Mouse (Mus musculus): ENCODE results near the gene Rrbp1. TPM values are rescaled to one million over a fixed set of nuclear protein-coding genes. Genes with fewer than 3 reads are reported as not detected.

Gene Rrbp1
- total RNA-seq (2021), result 10 to 100 TPM; 74.5 to 76.6 TPM
- long read RNA-seq, experiment 1, full-length matches to known transcripts, result 5 of 28 reads
- long read RNA-seq, experiment 1, partial matches to known transcripts, result 20 of 28 reads
- long read RNA-seq, experiment 1, other reads (novel, unspliced or antisense), result 3 of 28 reads
- long read RNA-seq, experiment 2, full-length matches to known transcripts, result 5 of 22 reads
- long read RNA-seq, experiment 2, partial matches to known transcripts, result 14 of 22 reads
- long read RNA-seq, experiment 2, other reads (novel, unspliced or antisense), result 3 of 22 reads

GRCm38 (mm10) chr2:144011080-144011551 is at the start of gene Rrbp1:
Gene Rrbp1 (minus strand): TSS chr2:144011263.
- peak; percentile 99 to 100 for DNase-seq (ENCODE audit: low spot score in 2 of 2)
- intact Hi-C loops (cut with DNase I), result loop anchor here (10.0 kb wide), 1 partner anchor 204 kb away; no protein-coding TSS in a partner anchor

DNA sequence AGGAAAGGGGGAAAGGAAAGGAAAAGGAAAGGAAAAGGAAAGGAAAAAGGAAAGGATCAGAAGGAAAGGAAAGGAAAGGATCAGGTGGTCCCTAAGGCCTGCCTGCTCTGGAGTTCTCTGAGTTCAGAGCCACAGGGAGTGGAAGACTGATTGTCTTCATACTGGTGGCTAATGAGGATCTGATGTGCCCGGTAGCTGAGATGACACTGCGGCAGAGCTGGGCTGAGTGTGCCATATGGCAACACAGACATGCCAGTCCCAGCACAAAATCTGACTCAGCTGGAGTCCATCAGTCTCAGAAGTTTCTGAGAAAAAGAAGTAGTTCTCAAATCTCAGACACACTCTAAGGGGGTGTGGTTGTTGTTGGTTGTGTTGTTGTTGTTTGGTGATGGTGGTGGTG is 46.7 kb upstream of the Rrbp1 start:
- DNase-seq (ENCODE audit: low spot score in 2 of 2), result no peak
- intact Hi-C loops (cut with DNase I), result no loop called here

- intact Hi-C loops (cut with DNase I), result no loop called here
- peak; percentile 63 to 66 for DNase-seq (ENCODE audit: low spot score in 2 of 2)
Measured at GRCm38 (mm10) chr2:144052410-144053065, 41.5 kb upstream of the Rrbp1 start.

- intact Hi-C loops (cut with DNase I), result no loop called here
Measured at GRCm38 (mm10) chr2:144050861-144051260, 39.8 kb upstream of the Rrbp1 start.

GRCm38 (mm10) chr2:144050146-144050680 is 39.1 kb upstream of the Rrbp1 start:
- no peak for DNase-seq (ENCODE audit: low spot score in 2 of 2)
- intact Hi-C loops (cut with DNase I), result no loop called here

More at GRCm38 (mm10) chr2:144050861-144051260, 39.8 kb upstream of the Rrbp1 start:
- DNase-seq (ENCODE audit: low spot score in 2 of 2), result no peak

DNA sequence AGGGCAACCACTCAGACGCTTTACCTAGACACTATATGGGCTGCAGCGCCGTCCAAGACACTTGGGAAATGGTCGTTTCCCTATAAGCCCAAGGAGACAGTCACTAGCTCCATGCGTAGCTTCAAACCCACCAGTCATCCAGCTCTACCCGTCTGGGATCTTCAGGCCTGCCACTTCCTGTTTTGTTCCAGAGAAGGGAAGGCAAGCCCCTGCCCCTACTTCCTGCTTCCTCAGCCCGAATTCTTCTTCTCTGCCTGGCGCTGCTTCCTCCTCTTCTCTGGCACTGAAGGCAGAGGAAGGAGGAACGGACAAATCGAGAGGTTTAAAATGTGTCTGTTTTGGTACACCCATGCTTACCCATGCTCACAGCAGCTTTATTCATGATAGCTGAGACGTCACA is 35.9 kb upstream of the Rrbp1 start:
- intact Hi-C loops (cut with DNase I), result no loop called here
- DNase-seq (ENCODE audit: low spot score in 2 of 2), result no peak

DNA sequence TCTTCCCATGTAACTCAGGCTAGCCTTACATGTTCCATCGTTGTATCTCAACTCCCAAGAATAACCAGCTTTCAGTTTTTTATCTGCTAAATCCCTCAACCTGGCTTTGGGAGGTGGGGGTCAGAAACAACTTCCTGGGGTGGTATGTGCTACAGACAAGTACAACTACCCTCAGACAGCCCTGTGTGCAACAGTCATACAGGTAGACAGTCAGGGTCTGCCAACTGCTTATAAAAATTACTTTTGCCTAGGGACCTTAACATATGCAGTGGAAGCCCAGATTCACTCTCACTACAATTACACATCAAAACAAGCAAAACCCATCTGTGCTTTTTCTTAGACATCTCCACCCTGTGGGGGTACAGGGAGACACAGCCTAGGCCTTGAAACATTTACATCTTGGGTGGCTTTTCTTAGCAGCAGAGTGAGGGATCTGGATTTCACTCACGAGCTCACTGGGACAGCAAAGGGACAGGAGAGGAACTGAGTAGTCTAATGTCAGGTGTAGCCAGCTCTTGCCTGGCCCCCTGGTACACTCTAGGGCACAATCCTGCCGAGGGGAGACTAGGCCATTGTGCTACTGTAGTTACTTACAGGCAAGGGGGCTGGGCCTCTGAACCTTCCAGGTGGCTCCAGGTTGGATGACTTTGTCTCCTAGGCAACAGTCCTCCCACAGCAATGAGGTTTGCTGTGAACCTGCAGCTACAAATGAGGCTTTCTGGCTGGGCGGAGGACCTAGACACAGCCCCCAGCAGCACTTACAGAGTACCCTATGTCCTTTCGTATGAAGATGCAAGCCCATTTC is 34.9 kb upstream of the Rrbp1 start:
- peak; percentile 37 to 72 for DNase-seq (ENCODE audit: low spot score in 2 of 2)
- intact Hi-C loops (cut with DNase I), result no loop called here

- DNase-seq (ENCODE audit: low spot score in 2 of 2), result peak; percentile 79 to 85
- intact Hi-C loops (cut with DNase I), result no loop called here
Measured at GRCm38 (mm10) chr2:144044726-144045125, 33.7 kb upstream of the Rrbp1 start.

DNA sequence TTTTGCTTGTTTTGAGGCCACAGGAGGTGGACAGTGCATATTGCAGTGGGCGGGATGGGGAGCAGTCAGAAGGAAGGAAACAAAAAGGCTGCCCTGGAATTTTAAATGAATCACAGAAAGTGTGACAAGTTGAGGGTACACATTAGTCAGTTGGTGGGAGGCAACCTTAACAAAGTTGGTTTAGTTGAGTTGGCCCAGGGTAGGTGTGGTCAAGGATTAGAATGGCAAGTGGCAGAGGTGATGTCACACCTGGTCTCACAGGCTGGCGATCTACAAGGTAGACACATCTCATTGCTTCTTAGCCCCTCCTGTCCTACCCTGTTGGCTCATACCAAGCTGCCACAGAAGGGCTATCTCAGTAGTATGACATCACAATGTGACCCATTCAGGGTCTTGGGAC is 21.6 kb upstream of the Rrbp1 start, which contains the start of gene Banf2:
Banf2 (plus strand) TSS at position 396 of the 400 bp plus-strand sequence.
- DNase-seq (ENCODE audit: low spot score in 2 of 2), result no peak
- intact Hi-C loops (cut with DNase I), result no loop called here

DNA sequence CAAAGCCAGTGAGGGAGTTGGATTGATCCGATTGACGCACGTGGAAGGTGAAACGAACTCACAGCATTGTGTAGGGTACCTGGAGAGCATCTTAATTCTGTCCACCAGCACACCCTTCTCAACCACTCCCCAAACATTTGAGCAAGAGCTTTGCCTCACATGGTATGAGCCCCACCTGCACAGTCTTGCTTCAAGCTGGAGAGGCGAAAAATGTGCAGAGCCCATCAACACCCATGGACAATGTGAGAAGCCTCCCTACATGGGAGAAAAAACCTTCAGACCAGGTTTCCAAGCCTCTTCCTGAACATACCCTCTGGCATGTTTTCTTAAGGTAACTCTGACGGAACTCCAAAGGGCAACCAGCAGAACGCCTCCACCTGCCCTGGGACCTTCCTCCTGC is 19.7 kb upstream of the Rrbp1 start:
- DNase-seq (ENCODE audit: low spot score in 2 of 2), result no peak

GRCm38 (mm10) chr2:144026456-144026855 is 15.4 kb upstream of the Rrbp1 start:
- intact Hi-C loops (cut with DNase I), result no loop called here

More for the DNA sequence above, 19.7 kb upstream of the Rrbp1 start:
- intact Hi-C loops (cut with DNase I), result no loop called here

GRCm38 (mm10) chr2:144025361-144025760 is 14.3 kb upstream of the Rrbp1 start:
- intact Hi-C loops (cut with DNase I), result no loop called here

More at GRCm38 (mm10) chr2:144026456-144026855, 15.4 kb upstream of the Rrbp1 start:
- DNase-seq (ENCODE audit: low spot score in 2 of 2), result no peak

DNA sequence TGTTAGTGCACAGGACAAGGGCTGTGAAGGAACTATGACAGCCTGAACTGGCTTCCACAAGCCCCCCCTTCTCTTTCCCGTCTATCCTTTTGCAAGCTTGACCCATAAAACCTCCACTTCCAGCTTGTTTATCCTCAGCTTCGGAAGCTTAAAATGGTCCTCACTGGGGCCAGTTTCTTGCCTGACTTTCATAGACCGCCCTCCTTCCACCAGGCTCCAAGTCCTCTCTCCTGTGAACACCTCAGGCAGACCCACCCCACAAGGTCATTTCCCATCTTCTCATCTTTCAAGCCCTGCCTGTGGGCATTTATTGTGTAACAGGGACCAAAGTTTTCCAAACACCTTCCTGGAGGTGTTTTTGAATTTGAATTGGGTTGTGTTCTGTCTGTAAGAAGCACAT is 11.4 kb upstream of the Rrbp1 start:
- DNase-seq (ENCODE audit: low spot score in 2 of 2), result no peak
- intact Hi-C loops (cut with DNase I), result no loop called here

More at GRCm38 (mm10) chr2:144025361-144025760, 14.3 kb upstream of the Rrbp1 start:
- no peak for DNase-seq (ENCODE audit: low spot score in 2 of 2)

- intact Hi-C loops (cut with DNase I), result loop anchor here (10.0 kb wide), 1 partner anchor 195 kb away; no protein-coding TSS in a partner anchor
- no peak for DNase-seq (ENCODE audit: low spot score in 2 of 2)
Measured at GRCm38 (mm10) chr2:144019971-144020370, 8.9 kb upstream of the Rrbp1 start.

- intact Hi-C loops (cut with DNase I), result loop anchor here (10.0 kb wide), 1 partner anchor 199 kb away; no protein-coding TSS in a partner anchor
- DNase-seq (ENCODE audit: low spot score in 2 of 2), result no peak
Measured at GRCm38 (mm10) chr2:144015861-144016260, 4.8 kb upstream of the Rrbp1 start.

DNA sequence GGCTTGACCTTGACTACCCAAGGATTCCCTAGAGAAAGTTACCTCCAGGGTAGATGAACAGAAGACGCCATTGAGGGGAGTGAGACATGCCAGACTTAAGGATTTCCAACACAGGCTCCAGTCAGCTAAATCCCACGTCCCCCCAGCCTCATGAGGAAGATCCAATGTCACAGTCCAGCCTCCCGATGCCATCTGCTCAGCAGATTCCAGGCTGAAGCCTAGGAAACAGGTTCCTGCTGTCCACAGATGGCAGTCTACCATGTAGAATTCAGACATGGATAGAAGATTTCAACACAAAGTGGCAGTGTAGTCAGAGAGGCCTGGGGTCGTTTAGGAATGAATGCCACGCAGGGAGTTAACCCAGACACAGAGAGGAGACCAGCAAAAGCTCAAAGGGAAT is 3.4 kb upstream of the Rrbp1 start:
- no peak for DNase-seq (ENCODE audit: low spot score in 2 of 2)
- intact Hi-C loops (cut with DNase I), result loop anchor here (10.0 kb wide), 1 partner anchor 200 kb away; no protein-coding TSS in a partner anchor

DNA sequence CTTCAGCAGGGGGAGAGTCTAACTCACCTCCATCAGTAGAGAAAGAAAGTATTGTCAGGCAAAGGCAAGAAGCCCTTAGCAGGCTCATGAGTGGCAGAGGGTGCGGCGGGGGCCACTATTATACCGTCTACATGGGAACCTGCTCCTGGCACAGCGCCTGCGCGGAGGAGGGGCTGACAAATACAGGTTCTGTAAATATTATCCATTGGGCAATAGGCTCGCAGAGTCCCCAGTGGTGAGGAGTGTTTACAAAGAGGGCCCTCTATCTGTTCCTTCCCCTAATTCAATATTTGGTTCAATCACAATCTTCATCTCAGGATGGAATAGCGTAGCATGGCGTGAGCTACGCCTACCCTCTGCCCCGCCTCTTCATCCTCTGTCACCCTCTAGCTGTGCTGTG is 3.0 kb upstream of the Rrbp1 start:
- intact Hi-C loops (cut with DNase I), result loop anchor here (10.0 kb wide), 1 partner anchor 201 kb away; no protein-coding TSS in a partner anchor
- DNase-seq (ENCODE audit: low spot score in 2 of 2), result no peak

DNA sequence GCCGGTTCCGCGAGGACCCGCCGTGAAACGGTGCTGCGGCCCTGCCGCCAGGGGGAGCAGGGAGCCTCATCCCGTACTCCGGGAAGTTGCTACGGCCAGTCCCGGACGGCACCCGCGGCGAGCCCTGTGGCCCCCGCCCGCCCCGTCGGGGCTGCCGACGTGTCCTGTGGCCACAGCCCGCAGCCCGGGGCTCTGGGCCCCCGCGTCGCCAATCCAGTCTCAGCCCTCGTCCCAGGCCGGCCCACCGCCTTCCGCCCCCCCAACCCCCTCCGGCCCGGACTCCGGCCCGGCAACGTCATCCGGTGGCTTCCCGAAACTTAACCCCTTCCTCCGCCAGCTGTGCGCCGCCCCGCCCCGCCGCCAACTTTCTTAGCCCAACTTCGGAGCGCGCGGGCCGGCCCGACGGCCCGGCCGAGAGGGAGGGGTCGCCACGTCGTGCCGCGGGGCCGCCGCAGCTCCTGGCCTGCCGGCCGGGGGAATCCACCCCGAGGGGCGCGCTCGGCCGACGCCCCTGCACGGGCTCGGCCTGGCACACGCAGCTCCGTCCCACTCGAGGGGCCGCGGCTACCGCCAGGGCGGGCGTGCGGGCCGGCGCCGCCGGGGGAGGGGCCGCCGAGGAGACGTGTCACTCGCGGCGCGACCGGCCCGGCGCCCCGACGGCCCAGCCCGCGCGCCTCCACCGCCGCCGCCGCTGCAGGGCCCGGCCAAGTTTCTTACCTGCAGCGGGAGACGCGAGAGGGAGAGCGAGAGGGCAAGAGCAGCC is 600 bp downstream of the Rrbp1 start:
- intact Hi-C loops (cut with DNase I), result loop anchor here (10.0 kb wide), 1 partner anchor 204 kb away; no protein-coding TSS in a partner anchor
- DNase-seq (ENCODE audit: low spot score in 2 of 2), result peak; percentile 42 to 66
